Mouse (Mus musculus) limb, embryonic 14.5 days (tissue): Measurements from ENCODE around the gene Celsr2. TPM values are rescaled to one million over a fixed set of nuclear protein-coding genes. Genes with fewer than 3 reads are reported as not detected.

Source experiments
- ATAC-seq: fragments of 200-750 bp; cut with Nextera tagmentation; 2 replicates; pipeline ENCODE4 v1.8.0; 2017; ENCODE audit warnings: low read depth, moderate number of reproducible peaks, moderate TSS enrichment; ENCODE audit not compliant: low FRiP score
- DNase-seq: peaks from one replicate; pipeline ENCODE4 v3.0.0-alpha.2; 2015; ENCODE audit warnings: low spot score
- H3K27ac ChIP-seq: fragments of 300-500 bp; sonication (generic); replicated peaks from 2 replicates; pipeline ENCODE4 v1.5.1; 2014; ENCODE audit warnings: low read depth, mild to moderate bottlenecking, low read length, moderate library complexity, mixed read lengths
- H3K27me3 ChIP-seq: fragments of 300-500 bp; sonication (generic); 2 replicates; pipeline ENCODE4 v1.6.1; 2014; ENCODE audit warnings: low read length, mixed read lengths; ENCODE audit not compliant: control insufficient read depth, insufficient read depth
- H3K36me3 ChIP-seq: fragments of 300-500 bp; sonication (generic); 2 replicates; pipeline ENCODE4 v1.6.1; 2014; ENCODE audit warnings: mild to moderate bottlenecking, low read length, moderate library complexity, mixed read lengths; ENCODE audit not compliant: control insufficient read depth, insufficient read depth
- H3K4me1 ChIP-seq: fragments of 300-500 bp; sonication (generic); 2 replicates; pipeline ENCODE4 v1.6.1; 2014; ENCODE audit warnings: antibody characterized with exemption, low read length, mixed read lengths; ENCODE audit not compliant: control insufficient read depth, insufficient read depth
- H3K4me2 ChIP-seq: fragments of 300-500 bp; sonication (generic); replicated peaks from 2 replicates; pipeline ENCODE4 v1.6.1; 2014; ENCODE audit warnings: low read depth, mild to moderate bottlenecking, low read length, moderate library complexity; ENCODE audit not compliant: severe bottlenecking
- H3K4me3 ChIP-seq: fragments of 300-500 bp; sonication (generic); replicated peaks from 2 replicates; pipeline ENCODE4 v1.5.1; 2014; ENCODE audit warnings: low read length
- H3K9ac ChIP-seq: fragments of 300-500 bp; sonication (generic); 2 replicates; pipeline ENCODE4 v1.6.1; 2014; ENCODE audit warnings: mild to moderate bottlenecking, low read depth, low read length, moderate library complexity; ENCODE audit not compliant: severe bottlenecking
- H3K9me3 ChIP-seq: fragments of 300-500 bp; sonication (generic); 2 replicates; pipeline ENCODE4 v1.6.1; 2016; ENCODE audit warnings: low read length; ENCODE audit not compliant: control insufficient read depth
- POLR2A ChIP-seq: fragments of 200-500 bp; IDR thresholded peaks from 2 replicates; pipeline ENCODE4 v1.8.0; 2012; ENCODE audit warnings: inconsistent platforms, mild to moderate bottlenecking, moderate library complexity, borderline replicate concordance; ENCODE audit not compliant: insufficient read depth, insufficient read length; ENCODE audit errors: extremely low read depth
- WGBS: fragments of 180-500 bp; shearing (Covaris S2); extraction: QIAGEN DNeasy Blood & Tissue Kit; methylation state at CpG from one replicate; pipeline ENCODE4 v1.1.7; 2014; 5-methylcytosine and 5-hydroxymethylcytosine counted together
- polyA plus RNA-seq, 2 experiments: library from polyadenylated mRNA; depleted of rRNA in 1 of 2; stranded (reverse) in 1 of 2; unstranded in 1 of 2; fragments of >200 nt; fragmentation: Nextera tagmentation in 1 of 2; extraction: Ambion mirVana in 1 of 2; gene quantifications; 2 replicates each; pipeline versions ENCODE4 v1.2.1 to v1.2.3; 2012 to 2014

The Celsr2 gene
- polyA plus RNA-seq (2012; rRNA removed): 18.9 and 23.3 TPM in 2 replicates
- polyA plus RNA-seq (2014; fragmentation: Nextera tagmentation; extraction: Ambion mirVana): 10.5 and 15.5 TPM in 2 replicates

DNA sequence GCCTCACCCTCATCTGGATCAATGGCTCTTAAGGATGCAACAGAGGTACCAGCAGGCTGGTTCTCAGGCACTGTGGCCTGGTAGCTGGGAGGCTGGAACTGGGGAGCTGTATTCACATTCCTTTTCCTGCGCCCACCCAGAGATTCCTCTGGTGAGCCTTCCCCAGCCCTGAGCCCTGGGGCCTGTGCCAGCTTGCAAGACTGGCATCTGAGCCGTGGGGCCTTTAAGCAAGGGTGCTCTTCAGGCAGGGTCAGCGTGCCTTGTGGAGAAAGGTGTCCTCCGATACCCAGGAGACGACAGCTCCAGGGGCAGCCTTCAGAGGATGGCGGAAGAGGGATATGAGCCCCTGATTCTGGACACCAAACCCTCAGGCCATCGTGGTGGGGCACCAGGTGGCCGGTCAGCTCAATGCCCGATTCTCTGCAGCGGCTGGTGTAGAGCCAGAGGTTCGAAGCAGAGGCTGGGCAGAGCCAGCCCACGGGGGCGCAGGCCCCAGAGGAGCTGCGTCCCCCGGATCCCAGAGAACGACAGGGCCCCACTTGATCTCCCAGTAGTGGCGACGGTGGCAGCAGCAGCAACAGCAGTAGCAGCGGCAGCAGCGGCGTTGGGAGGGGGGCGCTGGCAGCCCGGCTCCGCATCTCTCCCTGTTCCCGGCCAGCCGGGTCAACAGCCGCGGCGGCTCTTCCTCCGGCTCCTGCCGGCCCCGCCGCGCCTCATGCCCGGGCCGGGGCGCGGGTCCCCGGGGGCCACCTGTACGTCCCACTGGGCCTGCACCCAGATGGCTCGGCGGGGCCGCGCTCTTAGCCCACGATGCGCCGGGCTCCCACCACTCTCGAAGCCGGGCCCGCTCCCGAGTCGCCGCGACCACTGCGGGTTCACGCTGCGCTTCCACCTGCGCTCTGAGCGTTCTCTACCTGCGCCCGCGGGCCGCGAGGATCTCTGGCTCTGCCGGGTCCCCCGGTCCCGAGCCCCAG lies at the start of gene Celsr2:
TSS of gene Celsr2 (minus strand) at position 696 of the 974 bp plus-strand sequence.
- ATAC-seq (0 out of 2 replicates have a peak, but pooled peaks have one; percentile 6), DNase-seq (peak; percentile 58)
- WGBS: 9% methylated on average over 32 of the region's 67 CpGs

DNA sequence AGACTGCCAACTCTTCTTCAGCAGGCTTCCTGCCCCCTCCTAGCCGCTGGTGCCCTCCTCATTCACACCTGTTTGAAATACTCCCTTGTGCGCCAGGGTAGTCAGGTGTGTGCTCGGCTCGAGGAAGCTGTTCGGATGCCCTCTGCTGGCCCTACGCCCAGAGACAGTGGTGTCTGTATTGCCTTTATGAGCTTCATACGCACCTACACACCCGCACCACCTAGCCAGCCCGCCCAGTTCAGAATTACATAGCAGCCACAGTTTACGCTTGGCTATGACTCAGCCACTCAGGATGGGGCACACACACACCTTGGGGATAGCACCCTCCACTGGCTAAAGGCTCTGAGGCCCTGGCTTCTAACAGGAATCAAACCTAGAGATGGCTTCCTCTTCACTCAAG lies 43.5 kb upstream of the Celsr2 start:
- Histone ChIP-seq H3K36me3 (no peaks in the 10 kb centered on the region), H3K4me1 (no peaks in the 10 kb centered on the region), H3K27ac (no peak overlapping the region), H3K4me2 (no peak overlapping the region), H3K9me3 (no peaks in the 10 kb centered on the region), H3K9ac (no peak overlapping the region), H3K4me3 (no peak overlapping the region), H3K27me3 (no peaks in the 10 kb centered on the region)
- DNase-seq (no peak), ATAC-seq (no peak)
- TF ChIP-seq POLR2A: no peak
- 37% methylated on average over 10 of the region's 10 CpGs for WGBS

More for the DNA sequence above, at the start of gene Celsr2:
- Histone ChIP-seq H3K4me2 (peak within 1 kb of the TSS; percentile 99), H3K27me3 (0 out of 2 replicates have a peak, but pooled peaks cover 10% of the 10 kb centered on the region), H3K9me3 (peaks cover 15% of the 10 kb centered on the region), H3K36me3 (peaks cover 25% of the 10 kb centered on the region), H3K4me3 (peak within 1 kb of the TSS; percentile 69), H3K9ac (peak within 1 kb of the TSS; percentile 62), H3K4me1 (peaks cover 10% of the 10 kb centered on the region; the same call in 1 of the 2 replicates), H3K27ac (no peak within 1 kb of the TSS)
- TF ChIP-seq POLR2A: no peak

DNA sequence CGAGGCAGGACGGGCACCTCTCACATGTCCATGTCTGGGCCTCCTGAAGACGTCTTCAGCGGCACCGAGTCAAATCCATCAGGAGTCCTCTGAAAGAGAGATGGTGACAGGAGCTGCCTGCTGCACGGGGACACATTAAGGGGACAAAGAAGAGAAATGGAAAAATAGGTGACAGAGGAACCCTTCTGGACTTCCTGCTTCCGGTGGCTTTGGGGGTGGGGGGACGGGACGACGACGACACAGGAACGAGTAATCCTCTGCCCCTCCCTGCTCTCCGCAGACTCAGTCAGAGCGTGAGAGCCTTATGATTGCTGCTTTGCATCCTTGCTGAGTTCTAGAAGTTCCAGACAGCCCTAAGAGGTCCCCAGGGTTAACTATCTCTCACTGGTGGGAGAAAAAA lies 43.0 kb upstream of the Celsr2 start:
- TF ChIP-seq POLR2A: no peak
- no peaks in the 10 kb centered on the region for H3K4me1 ChIP-seq
- no peak overlapping the region for H3K4me2 ChIP-seq
- ATAC-seq (no peak), DNase-seq (no peak)
- H3K9ac ChIP-seq: no peak overlapping the region
- no peaks in the 10 kb centered on the region for H3K36me3 ChIP-seq
- H3K4me3 ChIP-seq: no peak overlapping the region
- no peaks in the 10 kb centered on the region for H3K27me3 ChIP-seq
- H3K9me3 ChIP-seq: no peaks in the 10 kb centered on the region
- H3K27ac ChIP-seq: no peak overlapping the region
- WGBS: 56% methylated on average over 14 of the region's 14 CpGs

DNA sequence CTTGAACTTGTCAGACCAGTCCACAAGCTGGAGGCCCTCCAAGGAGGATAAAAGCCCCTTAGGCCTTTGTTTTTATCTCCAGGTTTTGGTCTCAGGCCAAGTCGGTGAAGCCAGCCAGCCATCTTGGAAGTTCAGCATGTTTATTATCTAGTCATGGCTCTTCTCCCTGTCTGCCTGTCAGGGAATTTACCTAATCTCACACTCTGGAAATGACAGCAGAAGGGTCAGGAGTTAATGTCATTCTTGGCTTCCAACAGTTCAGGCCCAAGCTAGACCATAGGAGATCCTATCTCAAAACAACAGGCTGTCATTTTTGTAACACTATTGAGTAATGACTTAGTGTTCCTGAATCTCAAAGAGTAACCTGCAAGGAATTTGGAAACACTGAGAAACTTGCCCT lies 38.8 kb upstream of the Celsr2 start:
- H3K9me3 ChIP-seq: no peaks in the 10 kb centered on the region
- no peak overlapping the region for H3K9ac ChIP-seq
- DNase-seq (no peak), ATAC-seq (no peak)
- H3K4me1 ChIP-seq: no peaks in the 10 kb centered on the region
- 59% methylated on average over 1 of the region's 1 CpGs for WGBS
- no peak overlapping the region for H3K4me3 ChIP-seq
- TF ChIP-seq POLR2A: no peak
- H3K27me3 ChIP-seq: no peaks in the 10 kb centered on the region
- H3K36me3 ChIP-seq: no peaks in the 10 kb centered on the region
- no peak overlapping the region for H3K27ac ChIP-seq
- no peak overlapping the region for H3K4me2 ChIP-seq

DNA sequence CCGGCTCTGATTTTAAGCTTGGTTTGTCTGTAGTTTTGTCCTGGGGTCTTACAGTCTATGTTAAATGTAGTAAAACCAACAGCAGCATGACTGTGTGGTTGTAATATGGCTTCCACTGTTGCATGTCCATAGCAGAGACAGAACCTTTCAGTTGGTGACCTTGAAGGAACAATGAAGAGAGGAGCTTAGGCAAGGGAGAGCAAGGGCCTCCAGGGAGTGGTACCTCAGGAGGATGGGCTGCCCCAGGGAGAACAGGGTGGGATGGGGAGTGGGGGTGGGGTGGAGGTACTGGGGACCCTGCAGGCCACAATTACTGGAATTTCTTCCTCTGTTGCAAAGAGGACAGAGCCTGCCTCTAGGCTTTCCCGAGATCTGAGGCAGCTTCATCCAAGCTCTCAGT lies 36.6 kb upstream of the Celsr2 start:
- Histone ChIP-seq H3K9me3 (no peaks in the 10 kb centered on the region), H3K4me2 (no peak overlapping the region), H3K27me3 (no peaks in the 10 kb centered on the region), H3K36me3 (no peaks in the 10 kb centered on the region), H3K4me1 (no peaks in the 10 kb centered on the region), H3K4me3 (no peak overlapping the region), H3K27ac (no peak overlapping the region), H3K9ac (no peak overlapping the region)
- ATAC-seq (no peak), DNase-seq (no peak)
- 78% methylated on average over 2 of the region's 2 CpGs for WGBS
- no peak for TF ChIP-seq POLR2A
